Mouse (Mus musculus): ENCODE measurements around the gene Prm1. TPM values are rescaled to one million over a fixed set of nuclear protein-coding genes. Genes with fewer than 3 reads are reported as not detected.

Prm1 gene
- total RNA-seq, 2 experiments from 2014 or later: not detected

- no peak for ATAC-seq (replicated peaks; ENCODE audit: low FRiP score, low TSS enrichment, poor library complexity, severe bottlenecking)
Observed at GRCm38 (mm10) chr16:10762569-10763180, 43.0 kb downstream of the Prm1 start.

- ATAC-seq (replicated peaks; ENCODE audit: low FRiP score, low TSS enrichment, poor library complexity, severe bottlenecking): no peak
Observed at GRCm38 (mm10) chr16:10761182-10761581, 44.5 kb downstream of the Prm1 start.

- no peak for ATAC-seq (replicated peaks; ENCODE audit: low FRiP score, low TSS enrichment, poor library complexity, severe bottlenecking)
Observed at GRCm38 (mm10) chr16:10756168-10756567, 49.5 kb downstream of the Prm1 start.

- no peak for ATAC-seq (replicated peaks; ENCODE audit: low FRiP score, low TSS enrichment, poor library complexity, severe bottlenecking)
Observed at GRCm38 (mm10) chr16:10754521-10755296, 50.9 kb downstream of the Prm1 start.

- no peak for ATAC-seq (replicated peaks; ENCODE audit: low FRiP score, low TSS enrichment, poor library complexity, severe bottlenecking)
Observed at GRCm38 (mm10) chr16:10749824-10750223, 55.8 kb downstream of the Prm1 start.

- ATAC-seq (replicated peaks; ENCODE audit: low FRiP score, low TSS enrichment, poor library complexity, severe bottlenecking): no peak
Observed at GRCm38 (mm10) chr16:10749226-10749625, 56.4 kb downstream of the Prm1 start.

Other genes with a start within 250 kb of the Prm1 start
- 0.39 and 1.4 TPM in 2 replicates for gene Socs1, start 20.3 kb downstream of the Prm1 start, total RNA-seq (2014; fragmentation: Nextera tagmentation)
- 0.80 and 1.1 TPM in 2 replicates for gene Socs1, start 20.3 kb downstream of the Prm1 start, total RNA-seq (2017)
- not detected in 2 replicates for gene Tnp2, start 17.2 kb downstream of the Prm1 start, total RNA-seq (2014; fragmentation: Nextera tagmentation)
- gene Tnp2, start 17.2 kb downstream of the Prm1 start, total RNA-seq (2017): not detected in 2 replicates
- not detected in 2 replicates for gene Prm3, start 14.9 kb downstream of the Prm1 start, total RNA-seq (2014; fragmentation: Nextera tagmentation)
- gene Prm3, start 14.9 kb downstream of the Prm1 start, total RNA-seq (2017): not detected in 2 replicates
- not detected in 2 replicates for gene Prm2, start 9.7 kb downstream of the Prm1 start, total RNA-seq (2014; fragmentation: Nextera tagmentation)
- gene Prm2, start 9.7 kb downstream of the Prm1 start, total RNA-seq (2017): not detected in 2 replicates
- gene Gm11172, start 7.1 kb upstream of the Prm1 start, total RNA-seq (2014; fragmentation: Nextera tagmentation): not detected in 2 replicates
- not detected in 2 replicates for gene Gm11172, start 7.1 kb upstream of the Prm1 start, total RNA-seq (2017)
- gene Rmi2, start 29.2 kb upstream of the Prm1 start, total RNA-seq (2014; fragmentation: Nextera tagmentation): 1.3 and 6.6 TPM in 2 replicates
- gene Rmi2, start 29.2 kb upstream of the Prm1 start, total RNA-seq (2017): 4.7 and 5.5 TPM in 2 replicates